Mouse (Mus musculus) liver, embryonic 16.5 days (tissue): ENCODE measurements around the gene Gm49450. TPM values are rescaled to one million over a fixed set of nuclear protein-coding genes. Genes with fewer than 3 reads are reported as not detected.
"Not testable (repeated sequence)": the region's sequence is repeated elsewhere in the genome, so short reads cannot be mapped to it uniquely, and the experiment has no call there.

ENCODE experiments used
- ATAC-seq: fragments of 200-750 bp; cut with Nextera tagmentation; 2 replicates; pipeline ENCODE4 v1.8.0; 2017; ENCODE audit warnings: low read depth, mild to moderate bottlenecking, moderate number of reproducible peaks, moderate library complexity
- H3K27ac ChIP-seq: fragments of 300-500 bp; sonication (generic); 2 replicates; pipeline ENCODE4 v1.5.1; 2014; ENCODE audit warnings: mild to moderate bottlenecking, low read length
- H3K27me3 ChIP-seq: fragments of 300-500 bp; sonication (generic); 2 replicates; pipeline ENCODE4 v1.6.1; 2014; ENCODE audit warnings: low read depth, low read length, mixed read lengths; ENCODE audit not compliant: control insufficient read depth, insufficient read depth
- H3K36me3 ChIP-seq: fragments of 300-500 bp; sonication (generic); 2 replicates; pipeline ENCODE4 v1.6.1; 2014; ENCODE audit warnings: mild to moderate bottlenecking; ENCODE audit not compliant: control insufficient read depth, insufficient read depth
- H3K4me1 ChIP-seq: fragments of 300-500 bp; sonication (generic); 2 replicates; pipeline ENCODE4 v1.6.1; 2014; ENCODE audit warnings: low read depth, low read length, mixed read lengths; ENCODE audit not compliant: control insufficient read depth
- H3K4me2 ChIP-seq: fragments of 300-500 bp; sonication (generic); 2 replicates; pipeline ENCODE4 v1.6.1; 2014; ENCODE audit warnings: low read depth, low read length, mixed read lengths
- H3K4me3 ChIP-seq: fragments of 300-500 bp; sonication (generic); 2 replicates; pipeline ENCODE4 v1.5.1; 2014; ENCODE audit warnings: low read depth, mild to moderate bottlenecking, low read length
- H3K9ac ChIP-seq: fragments of 300-500 bp; sonication (generic); 2 replicates; pipeline ENCODE4 v1.6.1; 2014; ENCODE audit warnings: low read depth, low read length
- H3K9me3 ChIP-seq: fragments of 300-500 bp; sonication (generic); replicated peaks from 2 replicates; pipeline ENCODE4 v1.6.1; 2016; ENCODE audit warnings: low read length; ENCODE audit not compliant: control insufficient read depth
- WGBS: fragments of 180-500 bp; shearing (Covaris S2); extraction: QIAGEN DNeasy Blood & Tissue Kit; methylation state at CpG from one replicate; pipeline ENCODE4 v1.1.7; 2014; ENCODE audit not compliant: insufficient replicate concordance; 5-methylcytosine and 5-hydroxymethylcytosine counted together
- polyA plus RNA-seq: library from polyadenylated mRNA; unstranded; fragments of >200 nt; fragmentation: Nextera tagmentation; extraction: Ambion mirVana; gene quantifications from 2 replicates; pipeline ENCODE4 v1.2.1, GENCODE M21; 2015

Gene Gm49450
- polyA plus RNA-seq, 1 experiment from 2014 or later = not detected

- H3K36me3 ChIP-seq, H3K27me3 ChIP-seq, ATAC-seq, H3K9me3 ChIP-seq: not testable (repeated sequence)
- H3K9ac ChIP-seq = peak overlapping the region; percentile 93
- peak overlapping the region; percentile 86 for H3K4me2 ChIP-seq
- peak overlapping the region; percentile 97 for H3K27ac ChIP-seq
- WGBS = 11% methylated on average over 8 of the region's 9 CpGs
- peak overlapping the region; percentile 76 for H3K4me3 ChIP-seq
- H3K4me1 ChIP-seq = peaks cover 17% of the 10 kb centered on the region
Observed at GRCm38 (mm10) chr15:98933004-98933671, 20.2 kb downstream of the Gm49450 start.

DNA sequence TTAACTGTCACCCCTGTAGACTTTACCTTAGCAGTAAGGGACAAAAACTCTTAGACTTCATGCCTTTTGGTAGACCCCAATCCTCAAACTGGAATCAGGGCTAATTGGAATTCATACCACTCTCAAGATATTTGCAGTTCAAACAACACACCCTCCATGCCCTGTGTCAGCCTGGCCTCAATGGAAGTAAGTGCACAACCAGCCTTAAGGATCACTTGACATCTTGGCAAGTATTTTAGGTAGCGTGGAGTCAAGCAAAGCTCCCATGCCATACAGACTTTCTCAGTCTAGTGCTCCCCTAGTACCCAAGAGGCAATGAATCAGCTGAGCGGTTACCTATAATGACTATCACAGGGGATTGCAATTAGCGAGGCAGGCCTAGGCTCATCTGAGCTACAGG is 22.4 kb downstream of the Gm49450 start:
- WGBS = 77% methylated on average over 3 of the region's 3 CpGs
- no peak for ATAC-seq
- Histone ChIP-seq H3K9me3 (0 out of 2 replicates have a peak, but pooled peaks cover 2% of the 10 kb centered on the region), H3K27ac (no peak overlapping the region), H3K4me1 (peaks cover 17% of the 10 kb centered on the region), H3K4me3 (no peak overlapping the region), H3K27me3 (no peaks in the 10 kb centered on the region), H3K36me3 (peaks cover 8% of the 10 kb centered on the region), H3K9ac (0 out of 2 replicates have a peak overlapping the region, but pooled peaks have one; percentile 9), H3K4me2 (no peak overlapping the region)

DNA sequence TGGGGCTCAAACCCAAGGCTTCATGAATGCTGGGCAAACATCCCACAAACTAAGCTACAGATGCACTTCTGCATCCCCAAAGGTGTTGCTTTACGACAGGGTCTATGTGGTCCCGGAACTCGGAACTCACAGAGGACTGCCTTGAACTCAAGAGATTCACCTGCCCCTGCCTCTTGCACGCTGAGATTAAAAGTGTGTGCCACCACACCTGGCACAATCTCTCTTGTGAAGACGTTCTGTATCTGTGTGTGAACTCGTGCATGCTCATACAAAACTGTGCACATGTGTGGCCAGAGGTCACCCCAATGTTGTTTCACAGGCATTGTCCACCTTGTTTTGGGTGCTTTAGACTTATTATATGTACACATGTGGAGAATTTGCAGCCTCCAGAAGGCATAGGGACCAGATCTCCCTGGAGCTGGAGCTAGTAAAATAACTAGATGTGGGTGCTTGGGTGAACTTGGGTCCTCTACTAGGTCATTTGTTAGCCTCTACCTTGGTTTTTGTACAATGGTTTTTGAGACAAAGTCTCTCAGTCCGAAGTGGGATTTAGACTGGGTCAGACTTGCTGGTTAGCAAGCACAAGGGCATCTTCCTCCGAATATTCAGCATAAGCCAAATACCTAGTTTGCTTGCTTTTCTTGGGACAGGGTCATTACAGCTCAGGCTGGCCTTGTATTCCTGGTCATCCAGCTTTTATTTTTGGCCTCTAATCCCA is 23.2 kb downstream of the Gm49450 start:
- no peak overlapping the region for H3K27ac ChIP-seq
- peaks cover 9% of the 10 kb centered on the region for H3K4me1 ChIP-seq
- H3K9me3 ChIP-seq = 0 out of 2 replicates have a peak, but pooled peaks cover 2% of the 10 kb centered on the region
- no peak for ATAC-seq
- H3K4me3 ChIP-seq = no peak overlapping the region
- H3K4me2 ChIP-seq = no peak overlapping the region
- H3K27me3 ChIP-seq = no peaks in the 10 kb centered on the region
- peaks cover 8% of the 10 kb centered on the region for H3K36me3 ChIP-seq
- 39% methylated on average over 8 of the region's 8 CpGs for WGBS
- no peak overlapping the region for H3K9ac ChIP-seq

DNA sequence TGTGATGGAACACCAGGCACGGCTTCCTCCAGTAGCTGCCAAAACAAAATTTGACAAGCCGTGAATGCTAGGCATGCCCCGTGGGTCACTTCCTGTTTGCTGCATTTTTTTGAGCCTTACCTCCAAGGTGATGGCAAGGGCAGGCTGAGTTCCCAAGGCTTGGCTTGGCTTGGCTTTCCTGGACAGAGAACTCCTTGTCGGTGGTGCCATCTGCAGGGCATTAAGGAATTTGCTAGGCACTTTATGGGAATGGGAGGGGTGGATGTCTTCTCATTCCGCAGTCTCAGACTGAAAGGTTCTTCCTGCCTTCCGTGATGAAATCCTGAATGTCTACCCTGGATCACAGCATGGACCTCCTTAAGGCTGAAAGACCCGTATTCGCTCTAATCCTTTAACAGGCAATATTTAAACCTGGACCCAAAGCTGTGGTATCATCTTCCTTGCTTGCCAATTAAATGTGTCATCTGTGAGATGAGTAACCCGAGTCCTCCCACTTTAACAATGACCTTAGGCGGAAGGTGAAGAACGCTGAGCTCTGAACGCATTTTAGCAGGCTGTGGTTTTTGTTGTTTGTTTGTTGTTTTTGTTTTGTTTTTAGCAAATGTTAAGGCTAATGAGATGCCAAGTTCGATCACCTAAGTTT is 24.6 kb downstream of the Gm49450 start:
- Histone ChIP-seq H3K4me3 (no peak overlapping the region), H3K4me2 (no peak overlapping the region), H3K27ac (no peak overlapping the region), H3K9ac (no peak overlapping the region), H3K9me3 (0 out of 2 replicates have a peak, but pooled peaks cover 2% of the 10 kb centered on the region), H3K27me3 (no peaks in the 10 kb centered on the region), H3K36me3 (peaks cover 8% of the 10 kb centered on the region), H3K4me1 (peaks cover 8% of the 10 kb centered on the region)
- 16% methylated on average over 13 of the region's 13 CpGs for WGBS
- ATAC-seq = no peak

- WGBS = 63% methylated on average over 5 of the region's 5 CpGs
Observed at GRCm38 (mm10) chr15:98927566-98927965, 25.8 kb downstream of the Gm49450 start.

DNA sequence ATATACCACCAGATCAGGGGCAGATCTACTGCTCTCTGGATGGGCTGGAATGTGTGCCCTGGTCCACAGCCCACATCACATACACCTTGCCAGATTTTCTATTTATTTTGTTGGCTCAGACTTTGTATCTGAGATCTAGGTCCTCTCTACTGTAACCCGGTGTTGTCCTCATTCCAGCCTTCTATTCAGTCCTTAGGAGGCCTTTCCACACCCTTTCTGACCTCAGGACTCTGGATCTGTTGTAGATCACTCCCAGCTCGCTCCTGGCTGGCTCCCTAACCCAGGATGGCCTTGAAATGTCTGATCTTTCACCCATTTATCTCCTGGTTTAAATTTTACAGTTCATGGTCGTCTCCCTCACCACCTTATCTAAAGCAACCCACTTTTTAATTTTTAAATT is 28.7 kb downstream of the Gm49450 start:
- no peaks in the 10 kb centered on the region for H3K36me3 ChIP-seq
- WGBS = 49% methylated on average over 3 of the region's 3 CpGs
- no peak overlapping the region for H3K4me2 ChIP-seq
- H3K27ac ChIP-seq = peak overlapping the region; percentile 28
- no peak overlapping the region for H3K4me3 ChIP-seq
- no peak overlapping the region for H3K9ac ChIP-seq
- H3K27me3 ChIP-seq = no peaks in the 10 kb centered on the region
- ATAC-seq = peak; percentile 72
- peaks cover 2% of the 10 kb centered on the region; the same call in 1 of the 2 replicates for H3K4me1 ChIP-seq
- H3K9me3 ChIP-seq = 0 out of 2 replicates have a peak, but pooled peaks cover 2% of the 10 kb centered on the region

More at GRCm38 (mm10) chr15:98927566-98927965, 25.8 kb downstream of the Gm49450 start:
- Histone ChIP-seq H3K4me2 (no peak overlapping the region), H3K9ac (no peak overlapping the region), H3K27ac (no peak overlapping the region), H3K9me3 (0 out of 2 replicates have a peak, but pooled peaks cover 2% of the 10 kb centered on the region), H3K27me3 (no peaks in the 10 kb centered on the region), H3K4me3 (no peak overlapping the region), H3K4me1 (peaks cover 8% of the 10 kb centered on the region), H3K36me3 (peaks cover 8% of the 10 kb centered on the region)
- ATAC-seq = no peak

DNA sequence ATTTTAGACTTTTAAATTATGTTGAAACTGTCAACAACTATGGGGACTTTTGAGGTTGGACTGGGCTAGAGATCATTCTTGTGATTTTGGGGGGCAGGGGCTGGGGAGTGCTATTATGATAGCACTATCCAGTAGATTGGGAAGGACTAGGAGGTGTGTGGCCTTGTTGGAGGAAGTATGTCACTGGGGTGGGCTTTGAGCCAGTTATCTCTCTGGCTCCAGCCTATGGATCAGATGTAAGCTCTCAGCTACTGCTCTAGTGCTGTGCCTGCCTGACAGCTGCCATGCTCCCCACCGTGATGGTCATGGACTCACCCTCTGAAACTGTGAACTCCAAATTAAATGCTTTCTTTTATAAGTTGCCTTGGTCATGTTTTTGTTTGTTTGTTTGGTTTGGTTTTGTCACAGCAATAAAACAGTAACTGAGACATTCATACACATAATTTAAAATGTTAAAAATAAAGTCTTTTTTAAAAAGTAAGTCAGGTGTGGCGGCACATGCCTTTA is 30.3 kb downstream of the Gm49450 start:
- H3K4me3 ChIP-seq = no peak overlapping the region
- H3K27me3 ChIP-seq = no peaks in the 10 kb centered on the region
- no peak overlapping the region for H3K4me2 ChIP-seq
- H3K27ac ChIP-seq = peak overlapping the region; percentile 50
- no peaks in the 10 kb centered on the region for H3K36me3 ChIP-seq
- no peak for ATAC-seq
- H3K4me1 ChIP-seq = peaks cover 7% of the 10 kb centered on the region; the same call in 1 of the 2 replicates
- WGBS = 56% methylated on average over 2 of the region's 2 CpGs
- no peak overlapping the region for H3K9ac ChIP-seq
- 0 out of 2 replicates have a peak, but pooled peaks cover 2% of the 10 kb centered on the region for H3K9me3 ChIP-seq

GRCm38 (mm10) chr15:98922581-98922980 is 30.8 kb downstream of the Gm49450 start:
- no peaks in the 10 kb centered on the region for H3K36me3 ChIP-seq
- WGBS = 29% methylated on average over 3 of the region's 3 CpGs
- no peak overlapping the region for H3K4me2 ChIP-seq
- H3K4me3 ChIP-seq = no peak overlapping the region
- H3K9ac ChIP-seq = no peak overlapping the region
- no peaks in the 10 kb centered on the region for H3K27me3 ChIP-seq
- ATAC-seq = no peak
- peak overlapping the region; percentile 59 for H3K27ac ChIP-seq
- H3K4me1 ChIP-seq = peaks cover 7% of the 10 kb centered on the region; the same call in 1 of the 2 replicates
- 0 out of 2 replicates have a peak, but pooled peaks cover 2% of the 10 kb centered on the region for H3K9me3 ChIP-seq
